Mouse (Mus musculus) stomach, embryonic 14.5 days (tissue): ENCODE measurements around the gene Kat5. TPM values are rescaled to one million over a fixed set of nuclear protein-coding genes. Genes with fewer than 3 reads are reported as not detected.
A peak's percentile ranks its signal among the peaks of the same experiment; 100 is the strongest.

Experiments
- ATAC-seq: fragments of 200-750 bp; cut with Nextera tagmentation; 2 replicates; pipeline ENCODE4 v1.8.0; 2017; ENCODE audit warnings: low read depth, moderate TSS enrichment; ENCODE audit not compliant: insufficient number of reproducible peaks, insufficient read depth, low FRiP score
- H3K27ac ChIP-seq: fragments of 300-500 bp; sonication (generic); 2 replicates; pipeline ENCODE4 v1.5.1; 2014; ENCODE audit warnings: mild to moderate bottlenecking, low read length, moderate library complexity, mixed read lengths
- H3K27me3 ChIP-seq: fragments of 300-500 bp; sonication (generic); 2 replicates; pipeline ENCODE4 v1.6.1; 2014; ENCODE audit warnings: low read length, control low read depth, mixed read lengths; ENCODE audit not compliant: control insufficient read depth, insufficient read depth
- H3K36me3 ChIP-seq: fragments of 300-500 bp; sonication (generic); 2 replicates; pipeline ENCODE4 v1.6.1; 2014; ENCODE audit warnings: mild to moderate bottlenecking, control low read depth, low read length, moderate library complexity, mixed read lengths; ENCODE audit not compliant: control insufficient read depth, insufficient read depth
- H3K4me1 ChIP-seq: fragments of 300-500 bp; sonication (generic); 2 replicates; pipeline ENCODE4 v1.6.1; 2014; ENCODE audit warnings: low read length, control low read depth, mixed read lengths; ENCODE audit not compliant: control insufficient read depth, insufficient read depth
- H3K4me2 ChIP-seq: fragments of 300-500 bp; sonication (generic); replicated peaks from 2 replicates; pipeline ENCODE4 v1.6.1; 2014; ENCODE audit warnings: low read depth, low read length, control low read depth
- H3K4me3 ChIP-seq: fragments of 300-500 bp; sonication (generic); 2 replicates; pipeline ENCODE4 v1.5.1; 2014; ENCODE audit warnings: low read depth, low read length, control low read depth
- H3K9ac ChIP-seq: fragments of 300-500 bp; sonication (generic); replicated peaks from 2 replicates; pipeline ENCODE4 v1.6.1; 2014; ENCODE audit warnings: low read depth, mild to moderate bottlenecking, control low read depth, low read length, moderate library complexity, mixed read lengths
- H3K9me3 ChIP-seq: fragments of 300-500 bp; sonication (generic); 2 replicates; pipeline ENCODE4 v1.6.1; 2016; ENCODE audit warnings: low read depth, low read length, control low read depth; ENCODE audit not compliant: control insufficient read depth
- WGBS: fragments of 180-500 bp; shearing (Covaris S2); extraction: QIAGEN DNeasy Blood & Tissue Kit; methylation state at CpG from one replicate; pipeline ENCODE4 v1.1.7; 2014; 5-methylcytosine and 5-hydroxymethylcytosine counted together
- polyA plus RNA-seq: library from polyadenylated mRNA; unstranded; fragments of >200 nt; fragmentation: Nextera tagmentation; extraction: Ambion mirVana; gene quantifications from 2 replicates; pipeline ENCODE4 v1.2.1, GENCODE M21; 2014

Gene Kat5
- polyA plus RNA-seq, 1 experiment from 2014 or later: 30.5 TPM

GRCm38 (mm10) chr19:5647791-5648190 is 37.8 kb upstream of the Kat5 start:
- Histone ChIP-seq H3K36me3 (peaks cover 49% of the 10 kb centered on the region), H3K4me3 (no peak overlapping the region), H3K9ac (no peak overlapping the region), H3K9me3 (no peaks in the 10 kb centered on the region), H3K27ac (no peak overlapping the region; the same call in 1 of the 2 replicates), H3K4me1 (peaks cover 4% of the 10 kb centered on the region; the same call in 1 of the 2 replicates), H3K4me2 (no peak overlapping the region), H3K27me3 (no peaks in the 10 kb centered on the region)
- WGBS: 94% methylated on average over 6 of the region's 6 CpGs
- no peak for ATAC-seq

GRCm38 (mm10) chr19:5646731-5647330 is 36.8 kb upstream of the Kat5 start:
- Histone ChIP-seq H3K4me3 (no peak overlapping the region), H3K4me1 (peaks cover 4% of the 10 kb centered on the region; the same call in 1 of the 2 replicates), H3K27me3 (no peaks in the 10 kb centered on the region), H3K36me3 (peaks cover 57% of the 10 kb centered on the region), H3K9me3 (no peaks in the 10 kb centered on the region), H3K27ac (no peak overlapping the region), H3K4me2 (no peak overlapping the region), H3K9ac (no peak overlapping the region)
- no peak for ATAC-seq
- WGBS: 92% methylated on average over 8 of the region's 8 CpGs

DNA sequence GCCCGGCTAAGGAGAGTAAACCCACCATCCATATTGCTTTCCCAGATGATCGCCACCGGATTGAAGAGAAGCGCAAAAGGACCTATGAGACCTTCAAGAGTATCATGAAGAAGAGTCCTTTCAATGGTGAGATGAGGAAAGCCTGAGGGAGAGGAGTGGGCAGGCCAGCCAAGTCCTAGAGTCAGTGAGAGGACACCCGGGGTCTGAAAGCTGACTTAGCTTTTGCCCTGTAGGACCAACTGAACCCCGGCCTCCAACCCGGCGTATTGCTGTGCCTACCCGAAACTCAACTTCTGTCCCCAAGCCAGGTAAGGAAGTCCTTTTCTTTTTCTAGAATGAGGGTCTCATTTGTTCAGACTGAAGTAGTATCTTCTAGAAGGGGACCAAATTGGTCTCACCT is 35.2 kb upstream of the Kat5 start:
- peaks cover 66% of the 10 kb centered on the region for H3K36me3 ChIP-seq
- ATAC-seq: no peak
- peaks cover 4% of the 10 kb centered on the region; the same call in 1 of the 2 replicates for H3K4me1 ChIP-seq
- H3K27ac ChIP-seq: no peak overlapping the region
- no peak overlapping the region for H3K9ac ChIP-seq
- WGBS: 98% methylated on average over 9 of the region's 9 CpGs
- H3K27me3 ChIP-seq: no peaks in the 10 kb centered on the region
- no peak overlapping the region for H3K4me3 ChIP-seq
- no peak overlapping the region for H3K4me2 ChIP-seq
- H3K9me3 ChIP-seq: no peaks in the 10 kb centered on the region

GRCm38 (mm10) chr19:5641641-5642040 is 31.6 kb upstream of the Kat5 start:
- Histone ChIP-seq H3K27ac (no peak overlapping the region), H3K9me3 (no peaks in the 10 kb centered on the region), H3K27me3 (no peaks in the 10 kb centered on the region), H3K36me3 (peaks cover 70% of the 10 kb centered on the region), H3K4me3 (no peak overlapping the region), H3K4me1 (peaks cover 7% of the 10 kb centered on the region; the same call in 1 of the 2 replicates), H3K4me2 (no peak overlapping the region), H3K9ac (no peak overlapping the region)
- 88% methylated on average over 8 of the region's 8 CpGs for WGBS
- no peak for ATAC-seq

DNA sequence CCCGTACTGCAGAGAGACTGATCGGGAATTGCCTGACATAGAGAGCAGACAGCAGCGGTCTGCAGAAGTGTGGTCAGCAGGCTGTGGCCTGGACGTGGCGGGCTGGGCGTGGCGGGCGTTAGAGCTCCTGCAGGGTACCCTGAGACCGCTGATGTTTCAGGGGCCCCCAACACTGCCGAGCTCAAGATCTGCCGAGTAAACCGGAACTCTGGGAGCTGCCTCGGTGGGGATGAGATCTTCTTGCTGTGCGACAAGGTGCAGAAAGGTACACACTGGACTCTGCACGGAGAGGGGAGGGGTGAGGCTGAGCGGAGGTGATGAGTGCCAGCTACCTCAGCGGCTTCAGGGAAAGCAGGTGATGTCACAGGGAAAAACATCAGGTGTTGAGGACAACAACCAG is 31.0 kb upstream of the Kat5 start:
- no peak overlapping the region for H3K4me2 ChIP-seq
- H3K4me3 ChIP-seq: no peak overlapping the region
- H3K9me3 ChIP-seq: no peaks in the 10 kb centered on the region
- no peaks in the 10 kb centered on the region for H3K27me3 ChIP-seq
- H3K27ac ChIP-seq: no peak overlapping the region
- peaks cover 7% of the 10 kb centered on the region; the same call in 1 of the 2 replicates for H3K4me1 ChIP-seq
- H3K9ac ChIP-seq: no peak overlapping the region
- H3K36me3 ChIP-seq: peaks cover 64% of the 10 kb centered on the region
- WGBS: 81% methylated on average over 17 of the region's 17 CpGs
- no peak for ATAC-seq

- H3K27ac ChIP-seq: no peak overlapping the region
- peaks cover 57% of the 10 kb centered on the region for H3K36me3 ChIP-seq
- H3K4me1 ChIP-seq: peaks cover 7% of the 10 kb centered on the region; the same call in 1 of the 2 replicates
- H3K27me3 ChIP-seq: no peaks in the 10 kb centered on the region
- H3K9ac ChIP-seq: no peak overlapping the region
- WGBS: 44% methylated on average over 9 of the region's 9 CpGs
- H3K4me3 ChIP-seq: no peak overlapping the region
- ATAC-seq: no peak
- no peaks in the 10 kb centered on the region for H3K9me3 ChIP-seq
- H3K4me2 ChIP-seq: no peak overlapping the region
Observed at GRCm38 (mm10) chr19:5640339-5640738, 30.3 kb upstream of the Kat5 start.

DNA sequence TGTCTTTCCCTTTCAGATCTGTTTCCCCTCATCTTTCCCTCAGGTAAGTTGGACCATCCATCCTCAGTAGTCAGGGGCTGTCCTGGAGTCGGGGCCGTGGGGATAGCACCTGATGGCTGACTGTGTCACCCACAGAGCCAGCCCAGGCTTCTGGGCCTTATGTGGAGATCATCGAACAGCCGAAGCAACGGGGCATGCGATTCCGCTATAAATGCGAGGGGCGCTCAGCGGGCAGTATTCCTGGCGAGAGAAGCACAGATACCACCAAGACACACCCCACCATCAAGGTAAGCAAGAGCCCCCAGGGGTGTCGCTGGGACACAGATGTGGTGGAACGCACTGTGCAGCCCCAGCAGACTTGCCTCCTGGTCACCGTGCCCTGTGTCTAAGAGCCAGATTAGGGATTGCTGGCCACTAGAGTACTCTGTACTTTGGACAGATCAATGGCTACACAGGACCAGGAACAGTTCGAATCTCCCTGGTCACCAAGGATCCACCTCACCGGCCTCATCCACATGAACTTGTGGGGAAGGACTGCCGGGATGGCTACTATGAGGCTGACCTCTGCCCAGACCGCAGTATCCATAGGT is 28.5 kb upstream of the Kat5 start:
- no peak for ATAC-seq
- H3K4me1 ChIP-seq: peaks cover 7% of the 10 kb centered on the region; the same call in 1 of the 2 replicates
- peaks cover 43% of the 10 kb centered on the region for H3K36me3 ChIP-seq
- H3K27me3 ChIP-seq: no peaks in the 10 kb centered on the region
- WGBS: 92% methylated on average over 18 of the region's 18 CpGs
- H3K27ac ChIP-seq: no peak overlapping the region
- H3K9me3 ChIP-seq: no peaks in the 10 kb centered on the region
- H3K4me3 ChIP-seq: peak overlapping the region; percentile 83
- peak overlapping the region; percentile 84 for H3K9ac ChIP-seq
- H3K4me2 ChIP-seq: peak overlapping the region; percentile 79

DNA sequence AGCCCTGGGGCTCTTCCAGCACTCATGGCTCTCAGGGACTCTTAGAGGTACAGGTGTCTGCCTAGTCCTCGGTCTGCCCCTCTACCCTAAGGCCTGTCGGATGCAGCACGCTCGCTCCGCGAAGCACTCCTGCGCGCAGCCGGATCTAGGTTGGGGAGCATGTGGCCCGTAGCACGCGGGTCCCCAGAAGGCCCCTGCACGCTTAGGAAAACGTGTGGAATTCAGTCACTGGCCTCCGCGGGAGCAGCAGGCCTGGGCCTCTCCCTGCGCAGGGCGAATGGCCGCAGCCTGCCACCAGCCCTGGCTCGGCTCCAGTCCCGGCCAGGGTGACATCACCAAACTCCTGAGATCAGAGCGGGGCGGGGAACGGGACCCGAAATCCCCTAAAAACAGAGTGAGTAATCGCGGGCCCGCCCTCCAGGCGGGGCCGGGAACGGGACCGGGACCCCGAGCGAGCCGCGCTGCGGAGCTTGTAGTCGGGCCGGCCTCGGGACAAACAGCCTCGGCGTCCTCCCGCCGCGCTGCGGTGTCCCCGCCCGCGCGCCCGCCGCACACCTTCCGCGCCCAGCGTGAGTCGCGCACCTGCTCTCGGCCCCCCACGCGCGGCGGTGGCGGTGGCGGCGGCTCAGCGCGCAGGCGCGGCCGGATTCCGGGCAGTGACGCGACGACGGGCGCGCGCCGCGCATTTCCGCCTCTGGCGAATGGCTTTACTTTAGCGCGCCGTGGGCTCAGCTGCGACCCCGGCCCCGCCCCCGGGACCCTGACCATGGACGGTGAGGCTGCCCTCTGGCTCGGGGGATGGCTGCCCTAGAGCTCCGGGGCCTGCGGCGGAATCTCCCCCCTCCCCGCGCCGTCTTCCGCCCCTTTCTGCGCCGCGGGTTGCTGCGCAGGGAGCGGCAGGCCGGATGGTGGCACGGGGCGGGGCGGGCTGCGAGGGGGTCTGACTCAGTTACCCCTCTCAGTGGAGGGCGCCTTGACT is 27.3 kb upstream of the Kat5 start, which contains the start of gene Rela:
Rela (plus strand) TSS at position 415 of the 979 bp plus-strand sequence.
- peak within 1 kb of the TSS; percentile 92 for H3K27ac ChIP-seq
- H3K4me1 ChIP-seq: peaks cover 7% of the 10 kb centered on the region; the same call in 1 of the 2 replicates
- H3K4me3 ChIP-seq: peak within 1 kb of the TSS; percentile 83
- H3K27me3 ChIP-seq: no peaks in the 10 kb centered on the region
- peak within 1 kb of the TSS; percentile 84 for H3K9ac ChIP-seq
- peak within 1 kb of the TSS; percentile 79 for H3K4me2 ChIP-seq
- under 1% methylated on average over 102 of the region's 109 CpGs for WGBS
- H3K9me3 ChIP-seq: no peaks in the 10 kb centered on the region
- ATAC-seq: peak; percentile 85
- H3K36me3 ChIP-seq: peaks cover 35% of the 10 kb centered on the region
